Mouse (Mus musculus) cerebral cortex, adult 2 months (tissue): ENCODE data around the gene Zfp786.

ENCODE experiments used
- WGBS: fragments of 180-500 bp; shearing (Covaris S2); methylation state at CpG from one replicate; pipeline ENCODE4 v1.1.7; 2018; 5-methylcytosine and 5-hydroxymethylcytosine counted together

Zfp786 gene

GRCm38 (mm10) chr6:47830104-47831078, at the start of gene Zfp786:
Zfp786 (minus strand) TSS chr6:47830867.
- WGBS, result 2% methylated on average over 64 of the region's 64 CpGs

- WGBS, result 96% methylated on average over 10 of the region's 10 CpGs
Observed at GRCm38 (mm10) chr6:47880166-47880565, 49.5 kb upstream of the Zfp786 start.

- 42% methylated on average over 4 of the region's 4 CpGs for WGBS
Observed at GRCm38 (mm10) chr6:47879049-47879716, 48.5 kb upstream of the Zfp786 start.

GRCm38 (mm10) chr6:47878593-47878992, 47.9 kb upstream of the Zfp786 start:
- 29% methylated on average over 3 of the region's 3 CpGs for WGBS

- 0% methylated on average over 11 of the region's 11 CpGs for WGBS
Observed at GRCm38 (mm10) chr6:47878133-47878514, 47.5 kb upstream of the Zfp786 start.

GRCm38 (mm10) chr6:47877461-47878132, 46.9 kb upstream of the Zfp786 start:
- WGBS, result under 1% methylated on average over 71 of the region's 71 CpGs

GRCm38 (mm10) chr6:47877058-47877457, 46.4 kb upstream of the Zfp786 start, which contains the start of gene Zfp282:
Zfp282 (plus strand) TSS chr6:47877204.
- 3% methylated on average over 9 of the region's 9 CpGs for WGBS

GRCm38 (mm10) chr6:47872266-47872665, 41.6 kb upstream of the Zfp786 start:
- WGBS, result 96% methylated on average over 5 of the region's 5 CpGs

- WGBS, result 91% methylated on average over 3 of the region's 3 CpGs
Observed at GRCm38 (mm10) chr6:47857729-47858128, 27.1 kb upstream of the Zfp786 start.

- WGBS, result 90% methylated on average over 6 of the region's 6 CpGs
Observed at GRCm38 (mm10) chr6:47857241-47857640, 26.6 kb upstream of the Zfp786 start.

GRCm38 (mm10) chr6:47842337-47842736, 11.7 kb upstream of the Zfp786 start:
- 94% methylated on average over 1 of the region's 1 CpGs for WGBS

GRCm38 (mm10) chr6:47841831-47842230, 11.2 kb upstream of the Zfp786 start:
- WGBS, result 93% methylated on average over 2 of the region's 2 CpGs

- 85% methylated on average over 1 of the region's 1 CpGs for WGBS
Observed at GRCm38 (mm10) chr6:47841077-47841476, 10.4 kb upstream of the Zfp786 start.

GRCm38 (mm10) chr6:47837630-47838029, 7.0 kb upstream of the Zfp786 start:
- WGBS, result 70% methylated on average over 2 of the region's 2 CpGs

GRCm38 (mm10) chr6:47835984-47836521, 5.4 kb upstream of the Zfp786 start:
- WGBS, result under 1% methylated on average over 49 of the region's 49 CpGs

GRCm38 (mm10) chr6:47835482-47835983, 4.9 kb upstream of the Zfp786 start, which contains the start of gene Zfp398:
Zfp398 (plus strand) TSS chr6:47835661.
- WGBS, result under 1% methylated on average over 52 of the region's 52 CpGs

GRCm38 (mm10) chr6:47832220-47832619, 1.6 kb upstream of the Zfp786 start:
- WGBS, result 91% methylated on average over 1 of the region's 1 CpGs

- WGBS, result 4% methylated on average over 1 of the region's 1 CpGs
Observed at GRCm38 (mm10) chr6:47828950-47829349, 1.7 kb downstream of the Zfp786 start.

GRCm38 (mm10) chr6:47827462-47827861, 3.2 kb downstream of the Zfp786 start:
- 92% methylated on average over 4 of the region's 4 CpGs for WGBS

- 66% methylated on average over 2 of the region's 2 CpGs for WGBS
Observed at GRCm38 (mm10) chr6:47824241-47824640, 6.4 kb downstream of the Zfp786 start.

GRCm38 (mm10) chr6:47821776-47822175, 8.9 kb downstream of the Zfp786 start:
- WGBS, result 92% methylated on average over 6 of the region's 6 CpGs
